Mouse (Mus musculus): Measurements from ENCODE around the gene Thumpd2. TPM values are rescaled to one million over a fixed set of nuclear protein-coding genes. Genes with fewer than 3 reads are reported as not detected.
A peak's percentile ranks its signal among the peaks of the same experiment; 100 is the strongest.

Gene Thumpd2
- 1.7 and 1.9 TPM in 2 replicates for polyA plus RNA-seq (2012; rRNA removed)

DNA sequence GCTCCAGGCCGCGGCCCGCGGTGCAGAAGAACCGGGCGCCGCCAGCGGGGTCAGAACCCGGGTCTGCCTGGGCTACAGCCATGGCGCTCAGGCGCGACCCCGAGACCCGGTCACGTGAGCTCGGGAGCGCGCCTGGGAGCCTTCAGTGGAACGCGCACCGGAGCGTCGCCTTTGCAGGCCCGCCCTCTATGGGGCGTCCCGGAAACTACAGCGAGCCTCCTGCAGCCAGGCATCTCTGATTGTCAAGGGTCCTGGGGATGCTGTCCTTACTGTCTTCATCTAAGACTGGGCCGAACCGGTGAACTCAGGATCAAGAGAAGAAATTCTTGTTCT is at the start of gene Thumpd2:
Gene Thumpd2 (minus strand): TSS at position 104 of the 333 bp plus-strand sequence.
- DNase-seq (ENCODE audit: low read depth), result peak; percentile 5

- no peak for DNase-seq (ENCODE audit: low read depth)
Measured at GRCm38 (mm10) chr17:81104237-81104636, 39.4 kb upstream of the Thumpd2 start.

DNA sequence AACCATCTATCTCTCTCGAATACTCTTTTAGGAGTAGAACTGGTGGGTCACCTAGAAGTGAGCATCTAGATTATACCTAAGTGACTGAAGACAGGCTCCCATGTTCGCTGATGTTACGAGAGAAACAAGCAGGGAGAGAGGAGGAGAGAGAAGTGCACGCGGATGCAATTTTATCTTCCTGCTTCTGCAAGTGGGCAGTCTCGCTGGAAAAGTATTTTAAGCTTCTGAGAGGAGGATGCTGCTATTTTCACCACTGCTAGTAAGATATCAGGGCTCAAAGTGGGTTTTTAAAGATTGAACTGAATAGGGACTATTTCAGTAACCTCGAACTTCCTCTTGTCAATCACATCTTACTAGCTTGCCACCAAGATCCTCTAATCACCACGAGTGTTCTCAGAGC is 38.0 kb upstream of the Thumpd2 start:
- DNase-seq (ENCODE audit: low read depth), result no peak

DNA sequence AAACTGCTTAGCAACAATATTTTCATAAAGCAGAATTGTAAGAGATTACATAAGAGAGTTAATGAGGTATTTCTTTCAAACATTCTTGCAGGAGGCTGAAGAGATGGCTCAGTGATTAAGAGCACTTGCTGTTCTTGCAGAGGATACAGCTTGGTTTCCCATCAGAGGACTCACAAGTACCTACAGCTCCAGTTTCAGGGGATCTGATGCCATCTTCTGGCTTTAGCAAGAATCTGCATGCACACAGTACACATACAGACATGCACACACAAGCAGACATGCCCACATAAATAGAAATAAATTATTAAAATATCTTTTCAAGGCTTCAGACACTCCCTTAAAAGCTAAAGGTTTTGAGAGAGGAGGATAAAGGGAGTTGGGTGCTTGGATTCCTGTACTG is 33.6 kb upstream of the Thumpd2 start:
- DNase-seq (ENCODE audit: low read depth), result no peak

DNA sequence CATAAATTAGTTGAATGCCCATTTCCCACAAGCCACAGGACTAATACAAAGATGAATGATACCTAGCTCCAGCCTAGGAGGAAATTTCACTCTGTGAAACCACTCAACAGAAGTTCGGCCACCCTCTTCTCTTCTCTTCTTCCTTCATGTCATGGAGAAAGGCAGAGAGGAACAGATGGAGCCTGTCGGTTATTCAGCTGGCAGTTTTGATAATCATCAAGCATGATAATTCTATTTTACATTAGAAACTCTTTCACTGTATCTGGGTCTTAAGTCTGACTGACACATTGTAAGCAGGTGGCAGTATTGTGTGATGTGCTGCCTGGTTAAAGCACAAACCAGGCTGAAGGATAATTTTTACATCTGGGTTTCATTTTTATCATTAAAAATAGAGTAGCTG is 31.6 kb upstream of the Thumpd2 start:
- no peak for DNase-seq (ENCODE audit: low read depth)

GRCm38 (mm10) chr17:81092794-81093193 is 27.9 kb upstream of the Thumpd2 start:
- no peak for DNase-seq (ENCODE audit: low read depth)

DNA sequence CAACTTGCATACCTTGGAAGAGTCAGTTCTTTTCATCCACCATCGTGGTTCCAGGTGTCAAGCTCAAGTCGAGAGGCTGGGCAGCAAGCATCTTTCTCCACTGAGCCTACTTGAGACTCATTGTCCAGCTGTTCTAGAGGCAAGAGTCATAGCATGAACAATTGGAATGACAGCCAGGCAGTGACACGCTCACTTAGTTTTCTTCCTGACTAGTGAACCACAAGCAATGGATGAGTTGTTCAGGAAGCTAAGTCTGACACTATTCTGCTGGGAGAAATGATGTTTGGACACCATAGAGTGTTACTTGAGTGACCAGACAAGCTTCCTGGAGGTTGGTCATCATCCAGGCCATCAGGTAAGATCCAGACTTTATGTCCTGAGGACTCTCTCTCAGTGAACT is 24.0 kb upstream of the Thumpd2 start:
- no peak for DNase-seq (ENCODE audit: low read depth)

DNA sequence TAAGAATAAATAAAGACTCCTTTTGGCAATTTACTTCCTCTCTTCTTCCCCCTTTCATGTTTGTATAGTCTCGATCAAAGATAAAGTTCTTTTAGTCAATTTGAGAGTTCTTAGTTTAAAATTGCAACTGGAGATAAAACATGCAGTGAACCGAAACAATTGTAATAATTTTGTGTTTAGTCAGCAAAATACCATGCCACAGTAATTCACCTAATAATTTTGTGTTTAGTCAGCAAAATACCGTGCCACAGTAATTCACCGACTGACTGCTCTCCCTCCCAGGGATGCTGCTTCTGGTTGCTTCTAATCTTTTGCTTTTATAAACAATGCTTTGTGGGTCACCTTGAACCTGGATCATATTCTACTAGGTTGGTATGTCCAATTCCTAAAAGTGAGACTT is 22.9 kb upstream of the Thumpd2 start:
- DNase-seq (ENCODE audit: low read depth), result no peak

- DNase-seq (ENCODE audit: low read depth), result peak; percentile 10
Measured at GRCm38 (mm10) chr17:81064279-81064978, 453 bp downstream of the Thumpd2 start.

GRCm38 (mm10) chr17:81063346-81063745 is 1.5 kb downstream of the Thumpd2 start:
- no peak for DNase-seq (ENCODE audit: low read depth)

- DNase-seq (ENCODE audit: low read depth), result no peak
Measured at GRCm38 (mm10) chr17:81062349-81062871, 2.5 kb downstream of the Thumpd2 start.

GRCm38 (mm10) chr17:81056796-81057381 is 8.0 kb downstream of the Thumpd2 start:
- no peak for DNase-seq (ENCODE audit: low read depth)

DNA sequence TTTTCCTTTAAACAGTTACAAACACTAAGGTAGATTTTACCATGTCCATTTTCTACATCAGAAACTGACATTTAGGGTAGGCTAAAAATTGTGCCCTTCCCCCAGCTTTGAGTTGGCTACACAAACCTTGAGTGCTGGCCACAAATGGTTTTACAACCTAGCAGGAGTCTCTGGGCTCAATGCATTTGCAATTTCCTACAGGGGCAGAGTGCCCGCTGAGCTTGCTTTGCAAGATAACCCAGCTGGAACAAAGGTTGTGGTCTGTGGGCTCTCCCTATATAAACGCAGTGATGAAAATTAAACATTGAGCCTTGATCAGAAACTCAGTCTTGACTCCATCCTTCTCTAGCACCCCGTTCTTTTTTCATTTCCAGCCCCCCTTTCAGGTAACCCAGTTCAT is 8.8 kb downstream of the Thumpd2 start:
- no peak for DNase-seq (ENCODE audit: low read depth)

- no peak for DNase-seq (ENCODE audit: low read depth)
Measured at GRCm38 (mm10) chr17:81055522-81055921, 9.4 kb downstream of the Thumpd2 start.

GRCm38 (mm10) chr17:81053274-81053673 is 11.6 kb downstream of the Thumpd2 start:
- DNase-seq (ENCODE audit: low read depth), result no peak

GRCm38 (mm10) chr17:81047930-81048564 is 16.8 kb downstream of the Thumpd2 start:
- DNase-seq (ENCODE audit: low read depth), result no peak

DNA sequence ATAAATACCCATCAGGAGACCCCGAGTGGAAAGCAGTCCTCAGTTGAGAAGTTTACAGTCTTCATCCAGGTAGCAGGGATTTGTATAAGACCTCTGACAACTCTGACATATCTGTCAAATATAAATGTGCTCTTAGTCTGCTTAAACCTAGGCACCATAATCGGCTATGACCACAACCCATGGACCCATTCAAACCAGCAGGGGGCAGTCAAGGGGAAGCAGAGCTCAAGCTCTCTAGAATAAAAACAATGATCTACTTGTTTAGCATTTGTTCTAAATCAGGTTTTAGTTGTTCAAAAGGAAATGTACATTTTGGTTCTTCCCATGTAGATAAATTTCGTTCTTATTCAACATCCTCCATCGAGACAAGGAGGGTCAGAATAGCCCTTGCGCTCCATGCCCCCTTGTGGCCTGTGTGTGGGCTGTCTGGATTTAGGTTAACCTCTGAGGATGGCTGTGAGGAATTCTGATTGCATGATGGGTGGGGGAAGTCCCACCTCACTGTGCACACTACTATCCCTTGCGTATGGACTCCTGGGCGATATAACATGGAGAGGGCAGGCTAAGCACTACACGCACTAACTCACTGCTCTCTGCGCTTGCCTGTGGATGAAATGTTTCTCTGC is 19.2 kb downstream of the Thumpd2 start:
- DNase-seq (ENCODE audit: low read depth), result no peak

GRCm38 (mm10) chr17:81045115-81045514 is 19.8 kb downstream of the Thumpd2 start:
- DNase-seq (ENCODE audit: low read depth), result no peak

- no peak for DNase-seq (ENCODE audit: low read depth)
Measured at GRCm38 (mm10) chr17:81044356-81044755, 20.5 kb downstream of the Thumpd2 start.

- no peak for DNase-seq (ENCODE audit: low read depth)
Measured at GRCm38 (mm10) chr17:81041662-81042061, 23.2 kb downstream of the Thumpd2 start.

DNA sequence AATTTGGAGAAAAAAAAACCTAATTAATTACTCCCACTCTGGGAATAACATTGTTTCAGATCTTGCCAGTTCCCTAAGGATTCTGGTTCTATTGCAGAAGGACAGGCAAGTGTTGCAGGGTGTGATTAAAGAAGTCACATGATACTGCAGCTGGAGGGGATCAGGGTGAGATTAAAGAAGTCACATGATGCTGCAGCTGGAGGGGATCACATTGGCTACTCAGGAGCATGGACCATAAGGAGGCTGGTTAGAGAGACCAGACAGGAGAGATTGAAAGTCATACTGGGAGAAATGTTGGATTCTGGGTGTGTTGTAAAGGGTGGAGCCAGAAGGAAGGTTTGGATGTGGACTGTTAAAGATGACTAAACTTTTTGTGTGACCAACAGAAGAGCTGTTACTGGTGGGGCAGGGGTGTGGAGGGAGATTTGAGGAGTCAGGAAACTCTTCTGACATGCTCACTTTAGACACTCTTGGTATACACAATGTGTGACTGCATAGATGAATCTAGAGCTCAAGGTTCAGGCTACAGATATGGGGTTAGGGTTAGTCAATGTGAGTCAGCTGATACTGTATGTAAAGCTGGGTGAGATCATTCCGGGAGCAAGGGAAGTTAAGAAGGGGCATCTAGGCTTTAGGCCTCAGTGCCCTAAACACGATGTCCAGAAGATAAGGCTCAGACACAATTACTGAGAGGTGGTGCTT is 26.0 kb downstream of the Thumpd2 start:
- no peak for DNase-seq (ENCODE audit: low read depth)

DNA sequence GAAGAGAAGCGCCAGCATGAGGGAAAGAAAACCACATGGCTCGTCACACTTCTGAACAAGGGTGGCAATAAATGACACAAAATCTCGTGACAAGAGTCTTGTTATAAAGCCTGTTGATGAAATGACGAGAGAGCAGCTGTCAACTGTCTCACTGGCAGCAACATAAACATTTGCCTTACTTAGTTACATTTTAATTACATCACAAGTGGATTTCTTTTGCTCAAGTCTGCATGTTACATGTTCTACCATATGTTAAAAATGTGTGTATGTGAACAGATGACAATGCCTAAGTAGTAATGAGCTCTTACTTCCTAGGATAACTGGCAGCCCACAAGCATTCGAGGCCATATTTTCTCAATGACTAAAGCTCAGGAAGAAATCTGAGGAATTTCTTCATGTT is 29.5 kb downstream of the Thumpd2 start:
- no peak for DNase-seq (ENCODE audit: low read depth)
